18 mouse cellular contexts compared by ENCODE assay signal in genomic region chr2:38695770-38696169, GRCm38 (mm10). TPM values are rescaled to one million over a fixed set of nuclear protein-coding genes. Genes with fewer than 3 reads are reported as not detected.
"Had no signal": no experiment of that assay in that cellular context is flagged by ENCODE, and none has a peak within 500 bp of the region (broad histone marks: within the 10 kb centered on the region; RNA-seq: fewer than 3 reads in every experiment).

No protein-coding gene starts in this region.

- ATAC-seq: liver, embryonic 12.5 days had no signal

- DNase-seq: kidney, adult 11 months; kidney, adult 9 months; kidney, postnatal 36 days; layer of hippocampus, adult 9-11 months; layer of hippocampus, postnatal 36 days; lung, embryonic 14.5 days; lung, postnatal 10 days; lung, postnatal 4 days; right cerebral cortex, postnatal 14 days; thymus, postnatal 36 days had no signal

- H3K4me3 ChIP-seq: limb, embryonic 15.5 days; liver, embryonic 12.5 days; myocyte; neural tube, embryonic 15.5 days; stomach, embryonic 15.5 days had no signal

- H3K9me3 ChIP-seq: limb, embryonic 15.5 days; liver, embryonic 12.5 days; neural tube, embryonic 15.5 days; stomach, embryonic 15.5 days had no signal

- H3K4me1 ChIP-seq: limb, embryonic 15.5 days; stomach, embryonic 15.5 days had no signal

- H3K9ac ChIP-seq: limb, embryonic 15.5 days; liver, embryonic 12.5 days; lung, embryonic 14.5 days; neural tube, embryonic 15.5 days; stomach, embryonic 15.5 days had no signal

- H3K27ac ChIP-seq: kidney, postnatal 0 days; limb, embryonic 15.5 days; liver, embryonic 12.5 days; neural tube, embryonic 15.5 days; stomach, embryonic 15.5 days had no signal

- H3K36me3 ChIP-seq: limb, embryonic 15.5 days; liver, embryonic 12.5 days; neural tube, embryonic 15.5 days; stomach, embryonic 15.5 days had no signal

- H3K4me2 ChIP-seq: limb, embryonic 15.5 days; liver, embryonic 12.5 days; lung, embryonic 14.5 days; neural tube, embryonic 15.5 days; stomach, embryonic 15.5 days had no signal

RNA-seq across cellular contexts. Expression of gene Nr5a1, which starts 18.6 kb away (rescaled TPM):
- total RNA-seq: layer of hippocampus, adult 18-20 months; layer of hippocampus, postnatal 36 days; megakaryocyte, adult 5-6 weeks had no signal
- polyA plus RNA-seq: liver, embryonic 12.5 days had no signal
